Mouse (Mus musculus) right cerebral cortex, postnatal 36 days (tissue): ENCODE results near the gene Tmem178b.

Experiments
- DNase-seq, 2 experiments: peaks; one replicate each; pipeline ENCODE4 v3.0.0; 2022; ENCODE audit warnings: low spot score in 2 of 2, mixed read lengths in 1 of 2

The Tmem178b gene

GRCm38 (mm10) chr6:39917729-39918128 is 44.7 kb downstream of the Tmem178b start:
- DNase-seq: no peak

DNA sequence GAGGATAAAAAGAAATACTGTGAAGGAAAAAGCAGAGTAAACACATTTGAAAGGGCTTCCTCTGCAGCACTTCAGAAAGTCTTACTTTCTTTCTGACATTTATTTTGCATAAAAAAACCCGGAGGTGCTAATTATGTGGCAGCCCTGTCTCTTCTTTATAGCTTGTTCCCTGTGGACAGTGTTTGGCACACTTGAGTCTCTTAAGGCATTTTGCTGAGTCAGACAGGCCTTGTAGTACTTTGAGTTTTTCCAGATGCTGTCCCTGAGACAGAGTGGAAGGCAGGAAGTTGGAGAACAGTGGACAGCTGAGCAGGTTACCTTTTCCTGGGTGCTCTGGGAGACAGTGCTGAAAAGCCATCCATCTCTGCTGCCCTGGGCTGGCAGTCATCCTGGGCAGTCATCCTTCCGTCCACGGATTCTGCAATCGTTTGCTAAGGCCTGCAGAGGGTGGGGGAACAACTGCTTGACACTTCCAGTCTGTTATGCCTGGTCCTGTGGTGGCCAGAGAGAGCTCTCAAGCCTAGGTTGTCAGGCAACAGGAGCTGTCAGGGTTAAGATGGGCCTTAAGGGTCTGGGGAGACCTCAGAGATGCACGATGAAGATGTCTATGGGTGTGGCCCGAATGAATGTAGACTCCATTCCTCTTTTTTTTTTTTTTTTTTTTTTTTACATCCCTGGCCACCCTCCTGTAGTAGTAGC is 46.1 kb downstream of the Tmem178b start:
- DNase-seq: no peak

GRCm38 (mm10) chr6:39926442-39926841 is 53.4 kb downstream of the Tmem178b start:
- DNase-seq: no peak

- DNase-seq: no peak
Measured at GRCm38 (mm10) chr6:39936590-39936989, 63.5 kb downstream of the Tmem178b start.

GRCm38 (mm10) chr6:39940920-39941319 is 67.8 kb downstream of the Tmem178b start:
- DNase-seq: no peak

- no peak for DNase-seq
Measured at GRCm38 (mm10) chr6:39944854-39945253, 71.8 kb downstream of the Tmem178b start.

- DNase-seq: no peak
Measured at GRCm38 (mm10) chr6:39945670-39946440, 72.8 kb downstream of the Tmem178b start.

- peak; percentile 17 to 48 for DNase-seq
Measured at GRCm38 (mm10) chr6:39946601-39947000, 73.5 kb downstream of the Tmem178b start.

DNA sequence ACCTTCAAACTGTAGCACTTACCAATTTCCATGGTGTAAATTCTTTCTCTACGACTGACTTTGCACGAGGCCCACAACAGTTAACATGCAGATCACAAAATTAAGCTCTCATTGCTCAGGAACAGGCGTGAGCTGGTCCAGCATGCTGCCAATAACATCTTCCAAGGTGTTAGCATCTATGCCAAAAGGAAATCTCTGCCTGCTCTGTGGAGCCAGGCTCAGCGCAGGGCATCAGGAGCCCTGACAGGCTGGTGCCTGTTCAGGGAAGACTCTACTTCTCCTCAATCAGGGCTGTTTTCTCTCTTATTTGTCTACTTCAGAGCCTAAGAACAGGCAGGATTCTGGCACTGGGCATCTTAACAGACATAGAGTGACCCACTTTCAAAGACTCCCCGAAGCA is 80.9 kb downstream of the Tmem178b start:
- no peak for DNase-seq

DNA sequence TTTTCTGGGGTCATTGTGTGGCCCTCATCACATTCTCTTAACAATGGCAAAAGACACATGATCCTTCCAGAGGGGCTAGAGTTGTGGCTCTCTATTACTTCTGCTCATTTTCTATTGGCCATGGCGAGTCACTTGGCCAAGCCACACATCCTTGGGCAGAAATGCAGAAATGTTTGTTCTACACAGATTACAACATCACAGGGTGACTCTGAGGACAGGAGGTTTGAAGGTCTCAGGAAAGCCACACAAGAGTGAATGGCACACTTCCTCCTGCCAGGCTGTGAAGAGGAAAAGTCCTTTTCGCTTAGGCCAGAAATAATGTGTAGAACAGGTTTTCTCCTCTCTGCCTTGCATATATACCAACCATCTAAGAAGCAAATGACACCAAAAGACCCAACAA is 82.1 kb downstream of the Tmem178b start:
- no peak for DNase-seq

- no peak for DNase-seq
Measured at GRCm38 (mm10) chr6:39964606-39965005, 91.5 kb downstream of the Tmem178b start.

- DNase-seq: no peak
Measured at GRCm38 (mm10) chr6:39970281-39970680, 97.2 kb downstream of the Tmem178b start.

- DNase-seq: no peak
Measured at GRCm38 (mm10) chr6:39978942-39979341, 105.9 kb downstream of the Tmem178b start.

DNA sequence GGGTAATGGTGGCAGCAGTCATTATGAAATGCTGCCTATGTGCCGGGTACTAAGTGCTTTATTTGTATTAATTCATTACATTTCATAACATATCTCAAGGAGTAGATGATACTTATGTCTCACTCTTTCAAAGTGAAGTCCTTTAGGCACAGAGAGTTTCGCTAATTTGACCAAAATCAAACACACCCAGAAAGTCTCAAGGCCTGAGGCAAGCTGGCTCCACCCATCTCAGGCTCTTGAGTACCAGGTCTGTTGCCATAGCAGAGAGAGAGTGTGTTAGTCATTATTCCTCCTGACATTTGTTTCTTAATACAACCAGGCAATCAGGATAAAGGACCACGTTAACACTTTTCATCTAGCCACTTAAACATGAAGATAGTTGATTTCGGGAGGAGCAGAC is 117.7 kb downstream of the Tmem178b start:
- no peak for DNase-seq

- DNase-seq: no peak
Measured at GRCm38 (mm10) chr6:39991922-39992321, 118.9 kb downstream of the Tmem178b start.

DNA sequence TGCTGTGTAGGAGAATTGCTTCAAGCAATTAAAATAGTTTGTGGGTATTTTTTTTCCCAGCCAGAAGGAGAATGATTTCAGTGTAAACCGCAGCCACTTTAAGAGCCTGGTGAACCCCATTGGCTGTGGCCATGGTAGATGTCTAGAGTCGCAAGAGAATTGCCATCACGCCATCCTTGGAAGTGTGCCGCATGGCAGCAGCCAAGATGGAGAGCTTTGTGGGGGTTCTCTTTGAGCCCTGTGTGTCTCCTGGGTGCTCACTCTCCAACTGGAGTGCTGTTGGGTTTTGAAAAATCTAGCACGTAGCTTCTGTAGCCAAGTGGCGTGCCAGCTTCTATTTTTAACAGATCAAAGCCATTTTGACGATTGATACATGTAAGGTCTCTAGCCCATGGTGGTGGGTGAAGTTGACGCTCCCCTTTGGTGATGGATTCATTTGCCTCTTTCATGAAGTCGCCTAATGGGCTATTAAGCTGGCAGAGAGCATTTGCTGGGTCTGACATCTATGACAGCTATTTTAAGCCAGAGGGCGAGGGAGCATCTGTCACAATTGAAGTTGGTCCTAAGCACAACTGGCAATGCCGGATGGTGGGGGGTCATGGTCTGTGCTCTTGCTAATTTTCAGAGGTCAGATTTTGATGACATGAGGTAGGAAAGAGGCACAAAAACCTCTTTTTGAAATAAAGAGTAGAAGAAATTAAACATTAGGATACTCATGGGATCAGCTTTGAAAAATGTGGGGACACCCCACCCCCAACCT is 133.1 kb downstream of the Tmem178b start:
- DNase-seq: no peak

GRCm38 (mm10) chr6:40008166-40008907 is 135.3 kb downstream of the Tmem178b start:
- DNase-seq: no peak

DNA sequence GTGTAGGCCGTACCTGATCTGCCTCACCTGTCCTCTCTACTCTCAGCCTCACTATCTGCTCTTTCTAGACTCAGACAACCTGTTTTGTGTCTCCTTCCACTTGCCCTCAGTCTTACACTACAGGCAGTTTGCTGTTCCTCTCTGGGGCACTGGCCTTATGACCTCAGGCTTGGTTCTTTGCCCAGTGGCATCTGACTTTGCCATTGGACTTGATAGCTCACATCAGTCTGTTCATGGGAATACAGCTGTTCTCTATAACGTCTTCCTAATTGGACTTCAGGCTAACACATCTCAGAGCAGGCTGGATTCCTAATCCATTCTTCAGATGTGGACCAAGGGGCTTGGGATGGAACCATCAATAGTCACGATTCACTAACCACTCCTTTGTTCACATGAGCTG is 136.6 kb downstream of the Tmem178b start:
- DNase-seq: no peak

DNA sequence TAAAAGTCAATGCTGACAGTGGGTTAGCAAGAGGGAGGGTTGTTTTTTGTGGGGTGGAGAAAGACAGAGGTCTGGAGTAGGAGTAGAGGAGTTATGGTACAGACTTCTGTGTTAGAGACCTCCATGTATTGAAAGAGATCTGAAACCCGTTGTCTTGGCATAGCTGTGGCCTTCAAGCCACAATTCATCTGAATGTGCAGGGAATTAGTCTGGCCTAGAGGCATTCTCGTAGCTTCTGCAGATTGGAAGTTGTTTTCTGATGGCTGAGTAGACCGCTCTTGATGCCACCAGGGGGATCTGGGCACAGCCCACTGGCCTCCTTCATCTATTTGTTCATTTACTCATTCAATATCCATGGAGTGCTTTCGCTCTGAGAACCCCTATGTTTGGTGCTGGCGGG is 138.0 kb downstream of the Tmem178b start:
- no peak for DNase-seq

GRCm38 (mm10) chr6:40011609-40012008 is 138.5 kb downstream of the Tmem178b start:
- DNase-seq: peak in 1 of 2 experiments; percentile 28

DNA sequence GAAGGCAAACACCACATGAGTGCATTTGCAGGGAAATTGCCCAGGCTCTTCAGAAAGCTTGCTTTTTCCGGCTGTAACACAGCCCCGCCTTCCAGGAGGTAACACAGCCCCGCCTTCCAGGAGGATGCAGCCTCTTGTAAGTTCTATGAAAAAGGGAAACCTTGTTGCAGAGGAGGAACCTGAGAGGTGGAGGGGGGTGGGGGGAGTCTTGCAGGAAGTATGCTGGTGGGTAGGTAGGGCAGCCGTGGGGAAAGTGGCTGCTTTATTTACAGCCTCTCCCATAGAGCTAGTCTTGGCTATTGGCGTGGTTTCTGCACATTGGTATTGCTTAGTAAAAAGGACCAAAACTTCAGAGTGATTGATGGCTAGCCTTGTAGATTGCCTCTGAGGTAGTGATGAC is 140.3 kb downstream of the Tmem178b start:
- DNase-seq: no peak

GRCm38 (mm10) chr6:40015185-40015584 is 142.1 kb downstream of the Tmem178b start:
- no peak for DNase-seq
